Mouse (Mus musculus) gastrocnemius, postnatal 25 days (tissue): ENCODE data around the gene Ubxn10. TPM values are rescaled to one million over a fixed set of nuclear protein-coding genes. Genes with fewer than 3 reads are reported as not detected.
A peak's percentile ranks its signal among the peaks of the same experiment; 100 is the strongest.

Experiments used
- DNase-seq: peaks from one replicate; pipeline ENCODE4 v3.0.0; 2022
- total RNA-seq, 2 experiments: library from RNA; stranded (reverse); gene quantifications; 1 replicate in 1 of 2; 2 replicates in 1 of 2; pipeline ENCODE4 v1.2.3; 2021

The Ubxn10 gene
- total RNA-seq, 2 experiments from 2014 or later = 0.08 TPM; not detected in 1

- no peak for DNase-seq
Observed at GRCm38 (mm10) chr4:138701111-138701510, 35.9 kb downstream of the Ubxn10 start.

- DNase-seq = peak; percentile 15
Observed at GRCm38 (mm10) chr4:138700184-138700982, 36.6 kb downstream of the Ubxn10 start.

- no peak for DNase-seq
Observed at GRCm38 (mm10) chr4:138698296-138698695, 38.7 kb downstream of the Ubxn10 start.

- no peak for DNase-seq
Observed at GRCm38 (mm10) chr4:138697166-138697860, 39.7 kb downstream of the Ubxn10 start.

GRCm38 (mm10) chr4:138696720-138697119 is 40.2 kb downstream of the Ubxn10 start:
- no peak for DNase-seq

GRCm38 (mm10) chr4:138693043-138693692 is 43.8 kb downstream of the Ubxn10 start:
- DNase-seq = no peak

- no peak for DNase-seq
Observed at GRCm38 (mm10) chr4:138691443-138692181, 45.4 kb downstream of the Ubxn10 start.

GRCm38 (mm10) chr4:138690561-138690960 is 46.4 kb downstream of the Ubxn10 start:
- DNase-seq = no peak

GRCm38 (mm10) chr4:138689094-138689512 is 47.9 kb downstream of the Ubxn10 start:
- DNase-seq = no peak

- no peak for DNase-seq
Observed at GRCm38 (mm10) chr4:138685813-138686212, 51.2 kb downstream of the Ubxn10 start.

- no peak for DNase-seq
Observed at GRCm38 (mm10) chr4:138682760-138683159, 54.2 kb downstream of the Ubxn10 start.

- DNase-seq = no peak
Observed at GRCm38 (mm10) chr4:138680124-138680523, 56.8 kb downstream of the Ubxn10 start.

- no peak for DNase-seq
Observed at GRCm38 (mm10) chr4:138677579-138677978, 59.4 kb downstream of the Ubxn10 start.

- no peak for DNase-seq
Observed at GRCm38 (mm10) chr4:138676480-138676879, 60.5 kb downstream of the Ubxn10 start.

GRCm38 (mm10) chr4:138672160-138672559 is 64.8 kb downstream of the Ubxn10 start:
- DNase-seq = no peak

GRCm38 (mm10) chr4:138670093-138670889 is 66.7 kb downstream of the Ubxn10 start:
- DNase-seq = no peak

GRCm38 (mm10) chr4:138666521-138666920 is 70.4 kb downstream of the Ubxn10 start:
- no peak for DNase-seq

GRCm38 (mm10) chr4:138659936-138660602 is 76.9 kb downstream of the Ubxn10 start:
- DNase-seq = no peak
